Mouse (Mus musculus): ENCODE measurements around the gene Sema4b. TPM values are rescaled to one million over a fixed set of nuclear protein-coding genes. Genes with fewer than 3 reads are reported as not detected.

Sema4b gene
- total and polyA plus RNA-seq, 3 experiments: 1.5 to 9.4 (median 6.7) TPM

DNA sequence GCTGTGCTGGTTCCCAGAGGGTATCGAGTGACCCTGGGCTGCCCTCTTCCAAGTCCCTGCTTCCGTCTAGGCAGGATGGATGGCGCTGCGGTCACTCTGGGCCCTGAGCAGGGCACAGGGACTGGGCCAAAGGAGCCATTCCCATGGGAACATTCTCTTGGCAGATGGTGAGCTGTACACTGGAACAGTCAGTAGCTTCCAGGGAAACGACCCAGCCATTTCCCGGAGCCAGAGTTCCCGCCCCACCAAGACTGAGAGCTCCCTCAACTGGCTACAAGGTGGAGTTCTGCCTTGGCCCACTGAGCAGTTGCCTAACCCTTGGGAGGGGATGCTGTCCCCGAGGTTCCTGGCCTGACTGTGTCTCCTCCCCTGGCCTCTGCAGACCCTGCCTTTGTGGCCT, 29.9 kb downstream of the Sema4b start:
- H3K4me1 ChIP-seq (ENCODE audit: control insufficient read depth in 1 of 2, insufficient read depth in 2 of 2): peaks cover 25 to 41% of the 10 kb centered on the region in 2 experiments
- no peak for TF ChIP-seq MAX (IDR thresholded peaks at IDR 0.05; ENCODE audit: low read length)
- TF ChIP-seq EP300 (IDR thresholded peaks at IDR 0.05; ENCODE audit: low read length): no peak
- no peak for TF ChIP-seq POLR2A (IDR thresholded peaks at IDR 0.05; ENCODE audit: low read depth, low read length)
- no peak for TF ChIP-seq CHD1 (IDR thresholded peaks at IDR 0.05; ENCODE audit: low read depth, low read length)
- TF ChIP-seq CHD2 (IDR thresholded peaks at IDR 0.05; ENCODE audit: low read length): no peak
- no peak for TF ChIP-seq ZNF384 (IDR thresholded peaks at IDR 0.05; ENCODE audit: low read depth, low read length)
- TF ChIP-seq POLR2AphosphoS2 (IDR thresholded peaks at IDR 0.05; ENCODE audit: low read depth, low read length): no peak
- TF ChIP-seq USF1 (IDR thresholded peaks at IDR 0.05; ENCODE audit: low read depth, low read length): no peak
- no peak for TF ChIP-seq SMC3 (IDR thresholded peaks at IDR 0.05; ENCODE audit: low read depth, low read length)
- TF ChIP-seq TBP (conservative IDR thresholded peaks at IDR 0.05; ENCODE audit: low read depth, low read length): no peak
- TF ChIP-seq MYC (IDR thresholded peaks at IDR 0.05; ENCODE audit: low read depth, low read length): no peak
- TF ChIP-seq HCFC1 (IDR thresholded peaks at IDR 0.05; ENCODE audit: low read depth, low read length): no peak
- no peak for TF ChIP-seq CTCF (conservative IDR thresholded peaks at IDR 0.05 in 1 of 2, IDR thresholded peaks at IDR 0.05 in 1 of 2; ENCODE audit: low read depth in 2 of 2, low read length in 2 of 2)
- TF ChIP-seq RAD21 (IDR thresholded peaks at IDR 0.05; ENCODE audit: low read depth, low read length): no peak
- TF ChIP-seq ZC3H11A (IDR thresholded peaks at IDR 0.05; ENCODE audit: low read depth, low read length): no peak
- TF ChIP-seq ZKSCAN1 (IDR thresholded peaks at IDR 0.05; ENCODE audit: borderline replicate concordance, low read depth, low read length): no peak
- TF ChIP-seq UBTF (IDR thresholded peaks at IDR 0.05; ENCODE audit: low read depth, low read length): no peak
- no peak for TF ChIP-seq PAX5 (IDR thresholded peaks at IDR 0.05; ENCODE audit: low read length)
- no peak for TF ChIP-seq RCOR1 (conservative IDR thresholded peaks at IDR 0.05; ENCODE audit: low read depth, low read length)
- no peak for TF ChIP-seq GABPA (IDR thresholded peaks at IDR 0.05; ENCODE audit: insufficient replicate concordance, low read depth, low read length)

DNA sequence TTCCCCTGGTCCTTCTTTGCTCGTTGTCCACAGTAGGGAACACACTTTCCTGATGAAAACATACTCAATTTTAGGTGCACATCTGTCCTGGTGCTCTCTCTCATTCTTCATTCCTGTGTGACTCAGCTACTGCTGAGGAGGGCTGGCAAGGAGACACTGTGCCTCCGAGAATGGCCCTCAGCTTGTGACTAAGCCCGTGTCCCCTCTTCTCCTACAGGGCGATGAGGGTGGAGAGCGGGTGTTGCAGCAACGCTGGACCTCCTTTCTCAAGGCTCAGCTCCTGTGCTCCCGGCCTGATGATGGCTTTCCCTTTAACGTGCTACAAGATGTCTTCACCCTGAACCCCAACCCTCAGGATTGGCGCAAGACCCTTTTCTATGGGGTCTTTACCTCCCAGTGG, 32.0 kb downstream of the Sema4b start:
- in situ Hi-C loops (cut with MboI; ENCODE audit: low pct_ligation_motif_present, low pct_unique_long_range_greater_than_20kb, low sequenced_read_pairs): no loop called here

More for the DNA sequence above, 29.9 kb downstream of the Sema4b start:
- dilution Hi-C loops (cut with MboI; ENCODE audit: extremely low pct_ligation_motif_present, extremely low pct_unique_long_range_greater_than_20kb, low sequenced_read_pairs) (no loop called here), in situ Hi-C loops (cut with MboI; ENCODE audit: low pct_ligation_motif_present, low pct_unique_long_range_greater_than_20kb, low sequenced_read_pairs) (no loop called here)
- Histone ChIP-seq H3K27ac (ENCODE audit: insufficient read depth, low read depth) (no peak overlapping the region), H3K79me2 (replicated peaks; ENCODE audit: control insufficient read depth, extremely low read depth, insufficient read depth, poor library complexity, severe bottlenecking) (peaks cover 11% of the 10 kb centered on the region), H3K4me2 (ENCODE audit: insufficient read depth, low read depth, poor library complexity, severe bottlenecking) (no peak overlapping the region), H3K27me3 (replicated peaks) (no peaks in the 10 kb centered on the region), H3K4me3 (replicated peaks in 1 of 3; ENCODE audit: low read depth in 2 of 3, low read length in 2 of 3, poor library complexity in 1 of 3) (no peak overlapping the region), H3K9ac (ENCODE audit: insufficient read depth, low read depth) (no peak overlapping the region), H3K9me3 (replicated peaks; ENCODE audit: low read length) (no peaks in the 10 kb centered on the region), H3K36me3 (replicated peaks in 1 of 2; ENCODE audit: control insufficient read depth in 1 of 2, insufficient read depth in 1 of 2, low read length in 1 of 2) (peaks cover 64 to 68% of the 10 kb centered on the region in 2 experiments)
- DNase-seq (ENCODE audit: extremely low read depth): no peak

More for the DNA sequence above, 32.0 kb downstream of the Sema4b start:
- no peak for DNase-seq (ENCODE audit: extremely low read depth)
- Histone ChIP-seq H3K36me3 (replicated peaks in 1 of 2; ENCODE audit: control insufficient read depth in 1 of 2, insufficient read depth in 1 of 2, low read length in 1 of 2) (peaks cover 66 to 72% of the 10 kb centered on the region in 2 experiments), H3K27me3 (replicated peaks) (no peaks in the 10 kb centered on the region), H3K4me2 (ENCODE audit: insufficient read depth, low read depth, poor library complexity, severe bottlenecking) (no peak overlapping the region), H3K79me2 (replicated peaks; ENCODE audit: control insufficient read depth, extremely low read depth, insufficient read depth, poor library complexity, severe bottlenecking) (no peaks in the 10 kb centered on the region), H3K4me1 (ENCODE audit: control insufficient read depth in 1 of 2, insufficient read depth in 2 of 2) (peaks cover 14 to 23% of the 10 kb centered on the region in 2 experiments), H3K9me3 (replicated peaks; ENCODE audit: low read length) (no peaks in the 10 kb centered on the region), H3K4me3 (replicated peaks in 1 of 3; ENCODE audit: low read depth in 2 of 3, low read length in 2 of 3, poor library complexity in 1 of 3) (no peak overlapping the region), H3K9ac (ENCODE audit: insufficient read depth, low read depth) (no peak overlapping the region), H3K27ac (ENCODE audit: insufficient read depth, low read depth) (no peak overlapping the region)
- dilution Hi-C loops (cut with MboI; ENCODE audit: extremely low pct_ligation_motif_present, extremely low pct_unique_long_range_greater_than_20kb, low sequenced_read_pairs): no loop called here
- no peak for TF ChIP-seq IRF4 (IDR thresholded peaks at IDR 0.05; ENCODE audit: low read depth, low read length)
- TF ChIP-seq CTCF (conservative IDR thresholded peaks at IDR 0.05 in 1 of 2, IDR thresholded peaks at IDR 0.05 in 1 of 2; ENCODE audit: low read depth in 2 of 2, low read length in 2 of 2): no peak
- TF ChIP-seq ETS1 (conservative IDR thresholded peaks at IDR 0.05; ENCODE audit: low read depth, low read length): no peak
- no peak for TF ChIP-seq E2F4 (IDR thresholded peaks at IDR 0.05; ENCODE audit: insufficient replicate concordance, low read depth, low read length)
- TF ChIP-seq POLR2AphosphoS2 (IDR thresholded peaks at IDR 0.05; ENCODE audit: low read depth, low read length): no peak
- TF ChIP-seq UBTF (IDR thresholded peaks at IDR 0.05; ENCODE audit: low read depth, low read length): no peak
